Mouse (Mus musculus) mouse trophoblast stem cell (cell line): ENCODE data around the gene 3110082J24Rik.

Experiments
- in situ Hi-C, 2 experiments: fragments of 300-500 bp; cut with MseI, MboI; formaldehyde crosslinking; loops; 2 replicates in 1 of 2; 3 replicates in 1 of 2; pipeline ENCODE4 v1.15.1; 2025

The 3110082J24Rik gene

DNA sequence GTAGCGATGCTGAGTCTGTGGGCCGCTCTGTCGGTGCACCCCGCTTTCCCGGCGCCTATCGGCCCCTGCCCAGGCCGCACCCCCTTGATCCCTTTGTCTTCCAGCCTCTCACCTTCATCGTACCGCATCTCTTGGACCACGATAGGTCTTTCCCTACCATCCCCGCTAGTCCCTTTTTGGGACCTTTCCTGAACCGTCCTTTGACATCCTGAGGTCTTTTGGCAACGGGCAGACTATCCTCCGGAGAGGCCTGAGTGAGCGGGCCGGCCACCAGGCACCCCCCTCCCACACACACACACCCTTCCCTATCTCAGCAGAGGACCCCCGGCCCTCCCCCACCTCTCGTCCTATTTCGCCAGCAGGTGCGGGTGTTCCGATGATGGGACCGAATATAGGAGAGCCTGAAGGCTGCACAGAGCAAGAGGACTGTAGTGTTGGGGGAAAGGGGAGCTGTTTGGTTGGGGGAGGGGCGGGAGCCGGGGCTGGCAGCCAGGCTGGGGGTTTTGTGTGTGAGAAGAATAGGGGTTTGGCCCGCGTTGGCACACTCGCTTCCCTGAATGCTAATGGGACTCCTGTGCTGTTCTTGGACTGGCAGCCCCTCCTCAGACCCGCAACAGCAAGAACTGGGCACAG lies at the start of gene 3110082J24Rik:
3110082J24Rik (minus strand) TSS at position 419 of the 633 bp plus-strand sequence.
- in situ Hi-C loops, result no loop called here

DNA sequence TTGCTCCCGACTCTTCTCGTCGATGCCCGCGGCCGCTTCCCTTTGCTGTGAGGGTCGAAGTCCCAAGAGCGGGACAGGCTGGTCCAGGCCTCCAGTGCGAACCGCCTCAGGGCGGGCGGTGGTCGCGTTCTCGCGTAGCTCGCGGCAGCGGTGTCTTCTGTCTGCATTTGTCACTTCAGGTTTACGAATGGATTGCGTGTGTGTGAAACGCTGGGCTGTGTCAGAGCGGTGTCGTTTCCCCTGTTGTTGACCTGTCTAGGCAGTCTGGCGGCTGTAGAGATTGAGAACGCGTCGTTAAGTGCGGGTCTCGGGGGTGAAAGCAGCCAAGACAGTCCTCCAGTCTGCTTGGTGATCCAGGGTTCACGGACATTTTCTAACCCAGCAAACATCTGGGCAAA lies 49.5 kb upstream of the 3110082J24Rik start:
- in situ Hi-C loops, result no loop called here

DNA sequence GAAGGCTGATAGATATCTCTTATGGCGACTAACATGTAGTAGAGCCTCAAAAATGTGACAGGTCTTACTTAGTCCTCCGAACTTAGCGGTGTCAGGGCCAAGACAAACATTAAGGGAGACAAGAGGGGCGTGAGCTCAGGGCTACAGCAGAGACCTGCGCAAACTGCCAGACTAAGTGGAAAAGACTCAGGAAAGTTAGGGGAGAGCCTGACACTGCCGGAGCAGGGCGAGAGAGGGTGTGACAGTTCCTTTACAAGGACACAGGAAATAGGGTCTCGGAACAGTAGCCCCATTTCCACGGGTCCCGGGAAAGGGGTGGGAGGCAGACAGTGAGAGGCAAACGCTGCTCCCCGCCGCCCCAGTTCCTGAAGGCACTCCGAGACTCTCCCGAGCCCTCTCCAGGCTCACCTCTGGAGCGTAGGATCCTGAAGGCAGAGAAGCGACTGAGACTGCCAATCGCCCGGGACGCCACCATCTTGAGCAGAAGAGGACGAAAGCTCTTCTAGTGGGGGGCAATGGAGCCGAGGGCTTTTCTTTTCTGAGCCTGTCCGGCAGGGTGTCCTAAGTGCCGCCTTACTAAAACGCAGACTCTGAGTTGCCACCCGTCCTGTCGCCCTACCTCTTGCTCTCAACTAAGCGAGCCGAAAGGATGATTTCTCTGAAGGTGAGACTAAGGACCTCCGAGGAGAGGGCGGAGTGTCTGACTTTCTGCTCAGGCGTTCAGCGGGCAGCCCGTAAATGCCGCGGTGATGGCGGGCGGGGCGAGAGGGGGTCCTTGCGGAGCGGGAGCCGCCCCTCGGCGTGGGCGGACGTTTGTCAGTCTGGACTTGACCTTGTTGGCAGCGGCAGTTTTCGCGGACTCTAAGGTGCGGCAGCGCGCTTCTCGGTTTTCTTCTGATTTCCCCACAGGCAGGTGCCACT lies 48.8 kb upstream of the 3110082J24Rik start, which contains the start of the genes Hadha and Hadhb:
Hadha (minus strand) TSS at position 689 of the 921 bp plus-strand sequence.
Hadhb (plus strand) TSS at position 775 of the 921 bp plus-strand sequence.
- in situ Hi-C loops, result no loop called here

- in situ Hi-C loops, result no loop called here
Measured at GRCm38 (mm10) chr5:30154013-30154412, 48.1 kb upstream of the 3110082J24Rik start.

DNA sequence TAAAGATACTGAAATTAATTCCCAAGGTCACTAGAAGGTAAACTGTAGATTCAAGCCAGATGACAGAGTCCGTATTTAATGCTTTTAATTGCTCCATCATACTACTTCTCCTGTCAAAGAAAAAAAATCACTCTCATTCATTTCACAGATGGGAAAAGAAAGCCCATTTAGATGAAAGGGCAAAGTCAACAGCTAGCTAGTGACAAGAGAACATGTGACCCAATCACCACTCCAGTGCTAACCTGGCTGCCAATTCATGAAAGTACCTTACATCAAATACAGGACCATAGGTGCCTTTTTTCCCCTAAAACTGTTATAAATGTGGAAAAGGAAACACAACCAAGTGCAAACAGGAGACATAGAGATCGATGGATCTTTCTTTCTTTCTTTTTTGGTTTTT lies 47.3 kb upstream of the 3110082J24Rik start:
- in situ Hi-C loops, result no loop called here

DNA sequence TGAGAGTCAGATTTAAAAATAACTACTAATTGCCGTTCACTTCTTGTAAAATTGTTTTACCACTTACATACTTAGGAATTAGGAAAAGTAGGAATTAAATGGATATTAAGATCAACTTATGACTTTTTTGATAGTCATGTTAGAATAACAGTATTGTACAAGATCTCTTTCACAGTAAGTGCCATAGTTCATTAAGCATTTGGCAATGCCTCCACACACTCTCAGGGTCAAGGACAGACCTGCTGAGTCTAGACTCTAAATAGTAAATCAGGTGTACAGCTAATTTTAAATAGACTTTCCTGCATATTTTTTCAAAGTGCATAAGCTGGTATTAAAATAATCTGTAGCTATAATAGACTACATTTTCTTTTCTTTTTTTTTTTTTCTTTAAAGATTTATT lies 46.5 kb upstream of the 3110082J24Rik start:
- in situ Hi-C loops, result no loop called here

DNA sequence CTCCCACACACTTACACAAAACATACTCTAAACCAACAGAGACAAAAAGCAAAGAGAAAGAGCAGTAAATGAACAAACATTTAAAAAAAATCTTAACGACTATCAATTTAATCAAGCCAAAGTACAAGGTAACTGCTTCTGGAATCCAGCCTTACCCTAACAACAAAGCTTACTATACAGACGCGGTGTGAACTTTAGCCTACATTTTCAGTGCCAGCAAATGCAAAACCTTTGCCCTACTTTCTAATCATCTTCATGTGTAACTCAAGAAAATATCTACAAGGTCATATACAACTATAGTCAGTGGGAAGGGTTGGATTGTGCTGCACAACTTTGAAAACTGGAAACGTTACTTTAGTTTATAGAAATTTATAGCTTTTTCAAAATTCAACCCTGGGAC lies 46.1 kb upstream of the 3110082J24Rik start:
- in situ Hi-C loops, result no loop called here

- in situ Hi-C loops, result no loop called here
Measured at GRCm38 (mm10) chr5:30148133-30148920, 42.4 kb upstream of the 3110082J24Rik start.

GRCm38 (mm10) chr5:30146526-30146925 lies 40.6 kb upstream of the 3110082J24Rik start:
- in situ Hi-C loops, result no loop called here

DNA sequence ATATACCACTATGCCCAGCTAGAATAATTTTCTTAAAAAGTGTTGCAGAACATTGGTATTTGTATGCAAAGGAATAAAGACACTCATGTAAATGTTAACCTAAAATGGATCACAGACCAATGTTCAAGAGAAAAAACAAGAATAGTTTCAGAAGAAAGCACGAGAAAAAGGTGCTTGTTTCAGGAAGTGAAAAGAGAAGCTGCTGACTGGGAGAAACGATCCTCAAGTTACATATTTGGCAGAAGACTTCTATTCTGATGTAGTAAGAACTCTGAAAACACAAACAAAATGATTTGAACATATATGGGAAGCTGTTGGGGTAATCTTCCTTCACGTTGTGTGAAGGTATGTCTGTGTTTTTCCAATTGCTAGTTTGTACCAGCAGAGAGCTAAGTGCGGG lies 32.3 kb upstream of the 3110082J24Rik start:
- in situ Hi-C loops, result no loop called here

DNA sequence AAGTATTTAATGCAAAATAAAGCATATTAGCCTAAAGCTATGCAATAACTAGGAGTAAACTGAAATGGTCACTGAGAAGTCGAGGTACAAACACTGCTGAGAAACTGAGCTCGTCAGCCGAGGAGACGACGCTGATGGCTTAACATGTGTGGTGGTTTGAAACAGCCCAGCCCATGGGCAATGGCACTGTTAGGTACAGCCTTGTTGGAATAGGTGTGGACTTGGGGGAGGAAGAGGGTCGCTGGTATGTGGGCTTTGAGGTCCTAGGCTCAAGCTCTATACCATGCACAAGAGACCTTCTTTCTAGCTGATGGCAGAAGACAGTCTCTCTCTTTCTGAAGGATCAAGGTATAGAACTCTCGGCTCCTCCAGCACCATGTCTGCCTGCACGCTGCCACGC lies 31.4 kb upstream of the 3110082J24Rik start:
- in situ Hi-C loops, result no loop called here

DNA sequence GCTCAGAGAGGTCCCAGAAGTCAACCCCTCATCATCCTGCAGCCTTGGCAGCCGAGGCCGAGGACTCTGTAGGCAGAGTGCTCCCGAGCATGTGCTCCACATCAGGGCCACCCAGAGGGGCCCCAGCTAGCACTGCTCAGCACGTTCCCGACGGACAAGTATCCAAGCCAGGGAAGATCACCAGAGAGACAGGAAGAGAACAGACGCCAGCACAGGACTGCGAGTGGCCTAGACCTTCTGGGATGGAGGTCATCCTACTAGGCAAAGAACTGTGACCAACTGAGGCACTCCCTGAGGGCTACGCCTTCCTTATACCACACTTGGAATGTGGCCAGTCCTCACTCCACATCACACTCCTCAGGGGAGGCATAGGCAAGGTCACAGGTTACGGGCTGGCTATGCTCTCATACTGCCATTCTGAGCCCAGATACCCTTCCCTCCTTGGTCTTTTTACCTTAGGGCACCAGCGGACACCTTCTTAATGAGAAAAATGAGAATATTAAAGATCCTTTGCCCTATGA lies 29.9 kb upstream of the 3110082J24Rik start:
- in situ Hi-C loops, result no loop called here

DNA sequence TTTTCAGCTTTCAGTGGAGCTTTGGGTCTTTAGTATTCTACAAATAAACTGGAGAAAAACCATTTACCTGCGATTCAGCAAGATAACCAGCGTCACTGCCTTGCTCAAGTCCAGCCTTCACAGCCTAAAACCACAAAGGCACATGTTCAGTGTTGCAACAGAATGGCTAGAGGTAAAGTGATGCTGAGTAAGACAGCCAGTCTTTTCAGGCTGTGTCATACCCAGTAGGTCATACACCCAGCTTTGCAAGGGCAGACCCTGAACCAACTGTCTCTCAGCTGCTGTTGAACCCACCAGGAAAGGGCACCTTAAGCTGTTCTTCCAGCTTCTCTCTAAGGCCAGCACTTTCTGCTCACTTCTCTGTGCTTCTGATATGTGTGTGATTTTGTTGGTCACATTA lies 26.3 kb upstream of the 3110082J24Rik start:
- in situ Hi-C loops, result no loop called here

DNA sequence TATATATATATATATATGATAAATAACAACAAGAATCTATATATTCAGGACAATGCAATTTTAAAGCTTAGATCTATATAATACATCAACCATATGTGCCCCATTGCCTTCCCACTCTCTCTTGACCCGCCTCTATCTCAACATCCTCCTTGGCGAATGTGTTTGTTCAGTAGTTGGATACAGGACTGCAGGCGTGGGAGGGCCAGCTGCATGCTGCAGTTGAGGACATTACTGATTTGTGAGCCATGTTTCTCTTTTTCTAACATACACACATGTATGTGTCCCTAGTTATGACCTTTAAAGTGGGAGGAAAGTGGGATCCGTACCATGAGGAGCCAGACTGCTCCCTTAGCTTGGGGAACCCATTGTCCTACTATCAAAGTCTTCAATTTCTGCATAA lies 25.4 kb upstream of the 3110082J24Rik start:
- in situ Hi-C loops, result no loop called here

DNA sequence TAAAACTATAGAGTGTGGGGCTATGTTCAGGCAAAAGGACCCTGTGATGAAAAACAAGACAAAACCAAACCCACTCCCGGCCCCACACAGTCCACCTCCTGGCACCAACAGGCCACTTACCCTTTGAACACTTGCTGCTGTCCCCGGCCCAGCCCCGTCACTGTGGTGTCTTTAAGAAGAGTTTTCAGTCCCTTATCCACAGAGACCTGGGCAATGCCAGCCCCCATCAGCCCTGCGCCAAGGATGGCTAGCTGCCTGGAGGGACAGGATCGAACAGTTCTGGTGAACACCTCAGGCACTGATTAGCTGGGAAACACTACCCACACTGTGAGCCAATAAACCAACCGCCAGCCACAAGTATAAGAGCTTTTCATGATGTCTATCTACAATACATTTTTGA lies 22.8 kb upstream of the 3110082J24Rik start:
- in situ Hi-C loops, result no loop called here

GRCm38 (mm10) chr5:30127921-30128597 lies 22.2 kb upstream of the 3110082J24Rik start:
- in situ Hi-C loops, result no loop called here

- in situ Hi-C loops, result no loop called here
Measured at GRCm38 (mm10) chr5:30126756-30127155, 20.9 kb upstream of the 3110082J24Rik start.

DNA sequence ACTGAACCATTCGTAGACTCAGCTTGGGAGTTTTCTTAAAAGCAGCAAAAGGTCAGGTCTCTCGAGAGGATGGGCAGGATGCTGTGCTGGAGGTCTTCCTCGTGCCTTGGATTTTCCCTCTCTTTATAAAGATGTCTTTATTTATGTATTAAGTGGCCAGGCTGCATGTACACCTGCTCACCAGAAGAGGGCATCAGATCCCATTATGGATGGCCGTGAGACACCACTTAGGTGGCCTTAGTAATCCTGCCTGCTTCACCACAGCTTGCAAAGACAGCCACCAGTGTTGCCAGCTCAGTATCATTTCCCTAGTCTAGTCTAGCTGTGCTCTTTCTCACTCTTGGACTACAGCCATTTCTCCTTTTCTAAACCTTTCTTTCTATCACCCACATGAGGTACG lies 19.7 kb upstream of the 3110082J24Rik start:
- in situ Hi-C loops, result no loop called here

DNA sequence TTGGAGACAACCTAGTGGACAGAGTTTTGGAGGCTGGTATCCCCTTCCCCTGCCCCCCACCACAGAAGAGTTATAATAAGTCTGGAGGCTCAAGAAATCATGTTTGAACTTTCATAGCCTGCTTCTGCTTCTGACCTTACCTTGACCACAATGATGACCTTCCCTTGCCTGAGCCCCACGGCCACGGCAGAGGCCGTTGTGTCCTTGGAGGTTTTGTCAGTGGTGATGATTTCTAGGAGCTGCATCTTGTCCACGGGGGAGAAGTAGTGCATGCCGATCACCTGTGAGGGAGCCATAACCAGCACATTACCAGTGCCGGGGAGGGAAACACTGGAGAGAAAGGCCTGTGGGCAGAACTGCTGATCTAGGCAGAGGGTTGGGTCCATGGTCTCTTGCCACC lies 16.6 kb upstream of the 3110082J24Rik start:
- in situ Hi-C loops, result no loop called here

GRCm38 (mm10) chr5:30120106-30120505 lies 14.2 kb upstream of the 3110082J24Rik start:
- in situ Hi-C loops, result no loop called here

GRCm38 (mm10) chr5:30119163-30119562 lies 13.3 kb upstream of the 3110082J24Rik start:
- in situ Hi-C loops, result no loop called here
